Comparison of ENCODE assay signal across 8 mouse cellular contexts in genomic region chr19:46014572-46015178, GRCm38 (mm10). TPM values are rescaled to one million over a fixed set of nuclear protein-coding genes. Genes with fewer than 3 reads are reported as not detected.
DNase-seq lines count a peak whose midpoint lies in the region; ATAC-seq and TF ChIP-seq lines count a peak whose summit lies in the region.

No protein-coding gene starts in this region.

- H3K4me2 ChIP-seq in forebrain, embryonic 12.5 days: no peak overlapping the region

- no peak for TF ChIP-seq EP300 in MEL (IDR thresholded peaks at IDR 0.05; ENCODE audit: low read depth in 1 of 2, low read length in 2 of 2)

- peak overlapping the region; percentile 39 to 56; a peak in 3 of 4 replicates for H3K4me3 ChIP-seq in MEL (ENCODE audit: control insufficient read depth in 1 of 2, insufficient read depth in 1 of 2, low read depth in 2 of 2, low read length in 2 of 2)
- no peak overlapping the region for H3K4me3 ChIP-seq in forebrain, embryonic 12.5 days (replicated peaks)

- peak; percentile 82 for ATAC-seq in forebrain, embryonic 12.5 days (ENCODE audit: low FRiP score)

- peak; percentile 95 for DNase-seq in MEL (ENCODE audit: low read depth, low spot score)
- DNase-seq in c-Kit-positive CD71-positive TER-119-negative erythroid progenitor cells, embryonic 14.5 days (ENCODE audit: low read depth): peak; percentile 79
- DNase-seq in heart, postnatal 4 days: peak; percentile 92
- peak; percentile 71 for DNase-seq in layer of hippocampus, adult 9-11 months
- DNase-seq in lung, postnatal 10 days: peak; percentile 94
- DNase-seq in retina, embryonic 14.5 days (ENCODE audit: low spot score): peak; percentile 98
- peak; percentile 82 for DNase-seq in thymus, postnatal 25 days

- no peak overlapping the region for H3K27ac ChIP-seq in MEL (ENCODE audit: control insufficient read depth, low read depth, low read length)
- no peak overlapping the region for H3K27ac ChIP-seq in forebrain, embryonic 12.5 days

- no peaks in the 10 kb centered on the region for H3K27me3 ChIP-seq in MEL (ENCODE audit: control insufficient read depth in 1 of 2, insufficient read depth in 2 of 2, low read length in 2 of 2)
- H3K27me3 ChIP-seq in forebrain, embryonic 12.5 days: no peaks in the 10 kb centered on the region

- no peaks in the 10 kb centered on the region for H3K9me3 ChIP-seq in MEL (replicated peaks; ENCODE audit: insufficient read depth, low read length)
- no peaks in the 10 kb centered on the region for H3K9me3 ChIP-seq in forebrain, embryonic 12.5 days

- H3K36me3 ChIP-seq in MEL (ENCODE audit: control insufficient read depth in 1 of 2, insufficient read depth in 2 of 2, low read length in 2 of 2): peaks cover 0 to 6% of the 10 kb centered on the region in 2 experiments; a peak in 2 of 4 replicates
- no peaks in the 10 kb centered on the region for H3K36me3 ChIP-seq in forebrain, embryonic 12.5 days (replicated peaks)

- 40% methylated on average over 12 of the region's 12 CpGs for WGBS in forebrain, embryonic 12.5 days

- peak in 2 of 3 experiments; percentile 98 to 100 for TF ChIP-seq CTCF in MEL (IDR thresholded peaks at IDR 0.05 in 2 of 3, conservative IDR thresholded peaks at IDR 0.05 in 1 of 3; ENCODE audit: control insufficient read depth in 1 of 3, insufficient read depth in 1 of 3, low read depth in 2 of 3, low read length in 3 of 3, poor library complexity in 1 of 3, severe bottlenecking in 1 of 3)

- TF ChIP-seq POLR2A in MEL (IDR thresholded peaks at IDR 0.05; ENCODE audit: control insufficient read depth in 1 of 2, insufficient read depth in 1 of 2, low read depth in 1 of 2, low read length in 2 of 2, poor library complexity in 1 of 2): no peak

- no peak; the same call in none of the 2 replicates for TF ChIP-seq RAD21 in MEL (IDR thresholded peaks at IDR 0.05; ENCODE audit: low read depth, low read length)

- peaks cover 0 to 3% of the 10 kb centered on the region in 2 experiments; a peak in 1 of 4 replicates for H3K4me1 ChIP-seq in MEL (ENCODE audit: control insufficient read depth in 1 of 2, insufficient read depth in 2 of 2, low read length in 2 of 2)
- no peaks in the 10 kb centered on the region for H3K4me1 ChIP-seq in forebrain, embryonic 12.5 days

- no peaks in the 10 kb centered on the region; the same call in 1 of the 2 replicates for H3K79me2 ChIP-seq in MEL (ENCODE audit: control insufficient read depth, insufficient read depth, low read length, poor library complexity)

- peak overlapping the region; percentile 69 for H3K9ac ChIP-seq in MEL (ENCODE audit: control insufficient read depth, low read depth, low read length, poor library complexity, severe bottlenecking)
- no peak overlapping the region for H3K9ac ChIP-seq in forebrain, embryonic 12.5 days

TF ChIP-seq in MEL, 35 proteins besides CTCF, POLR2A, EP300 and RAD21:
- TF ChIP-seq MAZ (IDR thresholded peaks at IDR 0.05; ENCODE audit: low read depth, low read length) (peak; percentile 66; the same call in 1 of the 2 replicates), SMC3 (IDR thresholded peaks at IDR 0.05; ENCODE audit: low read depth, low read length) (peak; percentile 99), SIN3A (IDR thresholded peaks at IDR 0.05; ENCODE audit: low read length) (peak; percentile 76; the same call in 1 of the 2 replicates), ZMIZ1 (IDR thresholded peaks at IDR 0.05; ENCODE audit: low read depth, low read length) (no peak), NELFE (IDR thresholded peaks at IDR 0.05; ENCODE audit: low read depth, low read length) (no peak), MAX (IDR thresholded peaks at IDR 0.05; ENCODE audit: low read length) (no peak), ZC3H11A (IDR thresholded peaks at IDR 0.05; ENCODE audit: low read depth, low read length) (peak; percentile 98), E2F4 (IDR thresholded peaks at IDR 0.05; ENCODE audit: borderline replicate concordance, low read depth, low read length) (no peak), TBP (IDR thresholded peaks at IDR 0.05; ENCODE audit: low read depth, low read length) (peak; percentile 89), TAL1 (IDR thresholded peaks at IDR 0.05; ENCODE audit: low read length) (no peak), ELF1 (IDR thresholded peaks at IDR 0.05; ENCODE audit: low read depth, low read length) (peak; percentile 30; the same call in 1 of the 2 replicates), GATA1 (IDR thresholded peaks at IDR 0.05; ENCODE audit: low read depth, low read length) (0 out of 2 replicates have a peak, but pooled peaks have one; percentile 10), HCFC1 (IDR thresholded peaks at IDR 0.05; ENCODE audit: low read depth, low read length) (peak; percentile 37; the same call in 1 of the 2 replicates), CHD1 (IDR thresholded peaks at IDR 0.05; ENCODE audit: low read depth, low read length) (no peak), MXI1 (IDR thresholded peaks at IDR 0.05; ENCODE audit: low read depth, low read length) (no peak)

RNA-seq across cellular contexts. Expression of gene Hps6, which starts 11.4 kb away (rescaled TPM):
- 11.4 and 11.5 TPM in 2 replicates for total RNA-seq in MEL (2012; rRNA removed)
- 10 to 100 TPM in 1 of 2 experiments, not detected in 1; 13.2 TPM for polyA plus RNA-seq in MEL (2012; ENCODE audit: insufficient read depth in 1 of 2, insufficient read length in 2 of 2, low read depth in 1 of 2, low replicate concordance in 2 of 2, missing spikeins in 1 of 2)
- 2.7 TPM in 2 replicates for polyA plus RNA-seq in forebrain, embryonic 12.5 days (2016; fragmentation: Nextera tagmentation; extraction: Ambion mirVana)
- 1 to 10 TPM; 5.6 to 5.8 TPM for total RNA-seq in heart, postnatal 4 days (2021)

RNA-seq across cellular contexts. Expression of gene Armh3, which starts 16.4 kb away (rescaled TPM):
- total RNA-seq in MEL (2012; rRNA removed): 4.1 TPM in 2 replicates
- 10 to 100 TPM in 1 of 2 experiments, not detected in 1; 10.8 TPM for polyA plus RNA-seq in MEL (2012; ENCODE audit: insufficient read depth in 1 of 2, insufficient read length in 2 of 2, low read depth in 1 of 2, low replicate concordance in 2 of 2, missing spikeins in 1 of 2)
- 19.3 and 20.3 TPM in 2 replicates for polyA plus RNA-seq in forebrain, embryonic 12.5 days (2016; fragmentation: Nextera tagmentation; extraction: Ambion mirVana)
- total RNA-seq in heart, postnatal 4 days (2021): 10 to 100 TPM; 14.8 to 16.9 TPM

RNA-seq across cellular contexts. Expression of gene Pprc1, which starts 30.0 kb away (rescaled TPM):
- total RNA-seq in MEL (2012; rRNA removed): 39.3 and 41.9 TPM in 2 replicates
- 100 to 1,000 TPM in 1 of 2 experiments, 10 to 100 TPM in 1; 27.8 to 135 TPM for polyA plus RNA-seq in MEL (2012; ENCODE audit: insufficient read depth in 1 of 2, insufficient read length in 2 of 2, low read depth in 1 of 2, low replicate concordance in 2 of 2, missing spikeins in 1 of 2)
- 37.1 and 41.7 TPM in 2 replicates for polyA plus RNA-seq in forebrain, embryonic 12.5 days (2016; fragmentation: Nextera tagmentation; extraction: Ambion mirVana)
- total RNA-seq in heart, postnatal 4 days (2021): 10 to 100 TPM; 31.4 to 35.1 TPM

RNA-seq across cellular contexts. Expression of gene Ldb1, which starts 30.3 kb away (rescaled TPM):
- total RNA-seq in MEL (2012; rRNA removed): 299 and 357 TPM in 2 replicates
- 100 to 1,000 TPM; 632 to 842 TPM for polyA plus RNA-seq in MEL (2012; ENCODE audit: insufficient read depth in 1 of 2, insufficient read length in 2 of 2, low read depth in 1 of 2, low replicate concordance in 2 of 2, missing spikeins in 1 of 2)
- polyA plus RNA-seq in forebrain, embryonic 12.5 days (2016; fragmentation: Nextera tagmentation; extraction: Ambion mirVana): 138 and 139 TPM in 2 replicates
- total RNA-seq in heart, postnatal 4 days (2021): 10 to 100 TPM; 76.3 to 81.5 TPM
